Mouse (Mus musculus): Measurements from ENCODE around the gene Abcb8.

Abcb8 gene

GRCm38 (mm10) chr5:24455076-24455475 is 61.6 kb downstream of the Abcb8 start:
- DNase-seq (ENCODE audit: low read depth, low spot score): no peak

GRCm38 (mm10) chr5:24455613-24456012 is 62.1 kb downstream of the Abcb8 start:
- no peak for DNase-seq (ENCODE audit: low read depth, low spot score)

Measured in CD4-positive, CD25-positive, alpha-beta regulatory T cell, adult 2 months (primary cell).